Mouse (Mus musculus) erythroblast, embryonic 14.5 days (primary cell): ENCODE results near the gene Gm49384. TPM values are rescaled to one million over a fixed set of nuclear protein-coding genes. Genes with fewer than 3 reads are reported as not detected.

Source experiments
- H3K27me3 ChIP-seq: 2 replicates; pipeline ENCODE4 v1.6.1; 2012; ENCODE audit warnings: inconsistent platforms; ENCODE audit not compliant: control insufficient read depth
- H3K36me3 ChIP-seq: 2 replicates; pipeline ENCODE4 v1.6.1; 2012; ENCODE audit warnings: mild to moderate bottlenecking, inconsistent platforms; ENCODE audit not compliant: control insufficient read depth
- H3K4me1 ChIP-seq: 2 replicates; pipeline ENCODE4 v1.6.1; 2012; ENCODE audit warnings: inconsistent platforms; ENCODE audit not compliant: control insufficient read depth
- H3K4me3 ChIP-seq: replicated peaks from 2 replicates; pipeline ENCODE3; 2012; ENCODE audit warnings: moderate library complexity, mild to moderate bottlenecking, inconsistent platforms
- H3K9me3 ChIP-seq: 2 replicates; pipeline ENCODE4 v1.6.1; 2012; ENCODE audit warnings: low read length, inconsistent platforms, mixed read lengths; ENCODE audit not compliant: control insufficient read depth
- GATA1 ChIP-seq: IDR thresholded peaks from 2 replicates; pipeline ENCODE4 v1.6.1; 2012; ENCODE audit warnings: low read length, inconsistent platforms, mixed read lengths
- TAL1 ChIP-seq: IDR thresholded peaks from 3 replicates; pipeline ENCODE4 v1.6.1; 2012; ENCODE audit warnings: low read length, inconsistent platforms, mixed read lengths
- polyA plus RNA-seq: library from polyadenylated mRNA; stranded (reverse); fragments of >175 nt; gene quantifications from 2 replicates; pipeline ENCODE4 v1.2.3, GENCODE M21; 2012

Gene Gm49384
- polyA plus RNA-seq: not detected in 2 replicates

- Histone ChIP-seq H3K4me3 (no peak within 1 kb of the TSS), H3K4me1 (peaks cover 5% of the 10 kb centered on the region), H3K27me3 (no peaks in the 10 kb centered on the region), H3K36me3 (peaks cover 89% of the 10 kb centered on the region), H3K9me3 (no peaks in the 10 kb centered on the region)
- TF ChIP-seq GATA1 (no peak), TAL1 (no peak)
Measured at GRCm38 (mm10) chr12:69204052-69204833, at the start of gene Gm49384. Gene Gm49384, minus strand, starts transcription at chr12:69204267.

DNA sequence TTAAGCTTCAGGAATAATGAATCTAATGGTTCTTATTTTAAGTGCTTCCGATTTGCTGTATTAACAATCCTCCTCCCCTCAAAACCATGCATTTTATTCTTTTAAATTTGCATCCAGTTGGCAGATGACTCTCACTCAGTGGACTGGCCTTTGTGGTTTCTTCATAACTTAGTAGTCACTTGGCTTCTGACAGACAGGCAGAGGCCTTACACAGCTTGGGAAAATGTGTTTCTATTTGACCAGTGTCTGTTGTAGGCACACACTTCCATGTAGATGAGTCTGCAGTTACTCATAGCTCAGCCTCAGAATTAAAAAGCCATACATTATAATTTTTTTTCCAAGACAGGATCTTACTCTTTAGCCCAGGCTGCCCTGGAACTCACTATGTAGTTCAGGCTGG, 49.7 kb upstream of the Gm49384 start:
- H3K36me3 ChIP-seq: no peaks in the 10 kb centered on the region
- no peak overlapping the region for H3K4me3 ChIP-seq
- no peaks in the 10 kb centered on the region; the same call in none of the 2 replicates for H3K4me1 ChIP-seq

GRCm38 (mm10) chr12:69250756-69251155, 46.7 kb upstream of the Gm49384 start:
- H3K9me3 ChIP-seq: no peaks in the 10 kb centered on the region
- H3K4me3 ChIP-seq: no peak overlapping the region
- TF ChIP-seq TAL1: no peak
- TF ChIP-seq GATA1: no peak
- no peaks in the 10 kb centered on the region; the same call in 1 of the 2 replicates for H3K4me1 ChIP-seq
- H3K36me3 ChIP-seq: no peaks in the 10 kb centered on the region
- H3K27me3 ChIP-seq: peaks cover 2% of the 10 kb centered on the region; the same call in 1 of the 2 replicates

More for the DNA sequence above, 49.7 kb upstream of the Gm49384 start:
- H3K9me3 ChIP-seq: no peaks in the 10 kb centered on the region
- peaks cover 2% of the 10 kb centered on the region for H3K27me3 ChIP-seq
- TF ChIP-seq TAL1 (no peak), GATA1 (no peak)

GRCm38 (mm10) chr12:69249766-69250165, 45.7 kb upstream of the Gm49384 start:
- TF ChIP-seq TAL1 (no peak), GATA1 (no peak)

DNA sequence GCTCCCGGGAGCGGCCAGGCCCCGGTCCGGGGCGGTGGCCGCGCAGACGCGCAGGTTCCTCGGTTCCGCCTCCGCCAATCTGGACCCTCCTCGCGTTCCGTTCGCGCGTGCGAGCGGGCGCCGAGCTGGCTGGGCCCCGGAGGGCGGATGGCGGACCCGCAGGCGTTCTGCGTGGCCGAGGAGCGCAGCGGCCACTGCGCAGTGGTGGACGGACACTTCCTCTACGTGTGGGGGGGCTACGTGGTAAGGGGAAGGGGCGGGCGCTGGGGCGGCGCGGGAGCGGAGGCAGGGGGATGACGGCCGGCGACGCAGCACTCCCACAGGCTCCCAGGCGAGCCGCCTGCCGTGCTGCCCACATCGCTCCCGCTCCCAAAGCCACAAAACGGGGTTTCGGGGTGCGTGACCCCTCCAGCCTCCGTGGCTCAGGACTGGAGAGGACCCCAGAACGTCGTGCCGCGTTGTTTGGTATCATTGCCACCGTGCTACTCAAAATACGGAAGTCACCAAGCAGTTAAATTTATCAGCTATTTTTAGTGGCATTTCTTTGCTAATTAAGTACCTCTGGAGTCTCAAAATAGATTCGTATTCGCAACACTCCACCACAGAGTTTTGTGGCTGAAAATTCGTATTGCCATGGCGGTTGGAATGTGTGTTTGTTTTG, 37.8 kb upstream of the Gm49384 start:
- Histone ChIP-seq H3K36me3 (no peaks in the 10 kb centered on the region), H3K4me1 (peaks cover 16% of the 10 kb centered on the region)
- no peak for TF ChIP-seq TAL1

More at GRCm38 (mm10) chr12:69249766-69250165, 45.7 kb upstream of the Gm49384 start:
- Histone ChIP-seq H3K9me3 (no peaks in the 10 kb centered on the region), H3K27me3 (peaks cover 2% of the 10 kb centered on the region; the same call in 1 of the 2 replicates), H3K36me3 (no peaks in the 10 kb centered on the region), H3K4me1 (no peaks in the 10 kb centered on the region; the same call in 1 of the 2 replicates), H3K4me3 (no peak overlapping the region)

GRCm38 (mm10) chr12:69241405-69241770, 37.3 kb upstream of the Gm49384 start:
- peaks cover 32% of the 10 kb centered on the region for H3K27me3 ChIP-seq
- H3K9me3 ChIP-seq: no peaks in the 10 kb centered on the region
- peaks cover 16% of the 10 kb centered on the region for H3K4me1 ChIP-seq
- TF ChIP-seq TAL1: no peak
- TF ChIP-seq GATA1: no peak
- H3K36me3 ChIP-seq: no peaks in the 10 kb centered on the region
- peak overlapping the region; percentile 72 for H3K4me3 ChIP-seq

More for the DNA sequence above, 37.8 kb upstream of the Gm49384 start:
- Histone ChIP-seq H3K4me3 (peak overlapping the region; percentile 72), H3K9me3 (no peaks in the 10 kb centered on the region), H3K27me3 (peaks cover 32% of the 10 kb centered on the region)

DNA sequence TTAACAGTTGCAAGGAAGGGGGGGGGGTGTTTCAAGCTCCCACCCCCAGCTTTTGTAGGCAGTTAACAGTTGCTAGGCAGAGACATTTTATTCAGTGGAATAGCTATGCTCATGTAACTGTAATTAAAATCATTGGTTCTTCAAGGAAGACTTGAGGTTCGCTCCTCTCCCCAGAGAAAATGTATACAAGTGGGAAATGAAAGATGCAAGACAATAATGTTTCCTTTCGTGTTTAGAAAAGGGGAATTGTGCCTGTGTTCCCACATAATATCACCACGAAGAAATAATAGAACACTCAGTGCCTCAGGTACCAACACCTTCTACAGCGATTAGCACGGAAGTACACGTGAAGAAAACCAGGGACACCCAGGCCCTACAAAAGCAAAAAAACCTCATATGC, 36.8 kb upstream of the Gm49384 start, which contains the start of gene Klhdc1:
TSS of gene Klhdc1 (plus strand) at position 301 of the 400 bp plus-strand sequence.
- Histone ChIP-seq H3K4me1 (peaks cover 16% of the 10 kb centered on the region), H3K4me3 (peak within 1 kb of the TSS; percentile 72), H3K36me3 (no peaks in the 10 kb centered on the region), H3K27me3 (peaks cover 32% of the 10 kb centered on the region), H3K9me3 (no peaks in the 10 kb centered on the region)
- TF ChIP-seq GATA1 (no peak), TAL1 (no peak)

DNA sequence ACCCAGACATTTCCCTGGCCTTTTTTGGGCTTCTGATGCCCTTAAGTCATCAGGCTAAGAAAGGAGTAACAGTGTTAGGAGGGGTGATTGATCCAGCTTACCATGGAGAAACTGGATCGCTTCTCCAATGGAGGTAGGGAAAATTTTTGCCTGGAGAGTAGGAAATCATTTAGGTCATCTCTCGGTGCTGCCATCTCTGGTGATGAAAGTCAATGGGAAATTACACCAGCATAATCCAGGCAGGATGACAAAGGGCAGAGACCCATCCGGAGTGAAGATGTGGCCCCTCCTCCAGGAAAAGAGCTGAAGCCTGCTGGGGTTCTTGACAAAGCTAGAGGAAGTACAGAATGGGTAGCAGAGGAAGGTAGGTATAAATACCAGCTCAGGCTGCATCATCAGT, 34.2 kb upstream of the Gm49384 start:
- no peak overlapping the region for H3K4me3 ChIP-seq
- H3K4me1 ChIP-seq: peaks cover 18% of the 10 kb centered on the region
- no peaks in the 10 kb centered on the region for H3K9me3 ChIP-seq
- H3K27me3 ChIP-seq: peaks cover 32% of the 10 kb centered on the region
- TF ChIP-seq GATA1 (no peak), TAL1 (no peak)
- H3K36me3 ChIP-seq: no peaks in the 10 kb centered on the region

DNA sequence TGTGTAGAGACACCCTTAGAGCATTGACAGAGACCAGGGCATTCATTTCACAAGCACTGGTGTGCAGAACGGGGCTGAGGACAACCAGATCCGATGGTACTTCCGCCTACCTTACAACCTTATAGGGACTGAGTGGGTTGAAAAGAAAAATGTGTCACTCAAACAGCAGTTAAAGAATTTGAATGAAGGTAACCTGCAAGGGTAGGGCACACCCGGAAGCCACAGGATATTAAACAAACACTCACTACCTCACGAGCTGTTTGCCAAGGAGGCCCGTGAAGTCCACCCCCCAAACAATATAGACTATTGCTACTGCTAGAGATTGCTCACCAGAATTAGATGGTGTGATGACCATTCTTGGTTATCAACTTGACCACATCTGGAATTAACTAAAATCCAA, 31.7 kb upstream of the Gm49384 start:
- H3K4me3 ChIP-seq: no peak overlapping the region
- no peaks in the 10 kb centered on the region for H3K36me3 ChIP-seq
- peaks cover 15% of the 10 kb centered on the region for H3K27me3 ChIP-seq
- TF ChIP-seq TAL1 (no peak), GATA1 (no peak)
- H3K9me3 ChIP-seq: no peaks in the 10 kb centered on the region
- peaks cover 4% of the 10 kb centered on the region for H3K4me1 ChIP-seq
